Mouse (Mus musculus) stomach, embryonic 16.5 days (tissue): ENCODE measurements around the gene Igf2bp3. TPM values are rescaled to one million over a fixed set of nuclear protein-coding genes. Genes with fewer than 3 reads are reported as not detected.
A peak's percentile ranks its signal among the peaks of the same experiment; 100 is the strongest.

Experiments used
- ATAC-seq: fragments of 200-750 bp; cut with Nextera tagmentation; 2 replicates; pipeline ENCODE4 v1.8.0; 2017; ENCODE audit warnings: moderate number of reproducible peaks, moderate TSS enrichment; ENCODE audit not compliant: insufficient read depth, low FRiP score
- H3K27ac ChIP-seq: fragments of 300-500 bp; sonication (generic); 2 replicates; pipeline ENCODE4 v1.5.1; 2014; ENCODE audit warnings: low read length
- H3K27me3 ChIP-seq: fragments of 300-500 bp; sonication (generic); 2 replicates; pipeline ENCODE4 v1.6.1; 2014; ENCODE audit warnings: low read length, control low read depth, mixed read lengths; ENCODE audit not compliant: control insufficient read depth, insufficient read depth
- H3K36me3 ChIP-seq: fragments of 300-500 bp; sonication (generic); 2 replicates; pipeline ENCODE4 v1.6.1; 2014; ENCODE audit warnings: low read length; ENCODE audit not compliant: control insufficient read depth, insufficient read depth
- H3K4me1 ChIP-seq: fragments of 300-500 bp; sonication (generic); 2 replicates; pipeline ENCODE4 v1.6.1; 2014; ENCODE audit warnings: low read length, control low read depth, mixed read lengths; ENCODE audit not compliant: control insufficient read depth, insufficient read depth
- H3K4me2 ChIP-seq: fragments of 300-500 bp; sonication (generic); 2 replicates; pipeline ENCODE4 v1.6.1; 2014; ENCODE audit warnings: low read depth, low read length, mixed read lengths
- H3K4me3 ChIP-seq: fragments of 300-500 bp; sonication (generic); replicated peaks from 2 replicates; pipeline ENCODE4 v1.5.1; 2014; ENCODE audit warnings: mild to moderate bottlenecking, low read length
- H3K9ac ChIP-seq: fragments of 300-500 bp; sonication (generic); 2 replicates; pipeline ENCODE4 v1.6.1; 2014; ENCODE audit warnings: low read length
- H3K9me3 ChIP-seq: fragments of 300-500 bp; sonication (generic); replicated peaks from 2 replicates; pipeline ENCODE4 v1.6.1; 2016; ENCODE audit warnings: low read length, control low read depth; ENCODE audit not compliant: control insufficient read depth
- WGBS: fragments of 180-500 bp; shearing (Covaris S2); extraction: QIAGEN DNeasy Blood & Tissue Kit; methylation state at CpG from one replicate; pipeline ENCODE4 v1.1.7; 2014; 5-methylcytosine and 5-hydroxymethylcytosine counted together
- polyA plus RNA-seq: library from polyadenylated mRNA; unstranded; fragments of >200 nt; fragmentation: Nextera tagmentation; extraction: Ambion mirVana; gene quantifications from 2 replicates; pipeline ENCODE4 v1.2.1, GENCODE M21; 2015

Gene Igf2bp3
- polyA plus RNA-seq, 1 experiment from 2014 or later, result 53.6 TPM

DNA sequence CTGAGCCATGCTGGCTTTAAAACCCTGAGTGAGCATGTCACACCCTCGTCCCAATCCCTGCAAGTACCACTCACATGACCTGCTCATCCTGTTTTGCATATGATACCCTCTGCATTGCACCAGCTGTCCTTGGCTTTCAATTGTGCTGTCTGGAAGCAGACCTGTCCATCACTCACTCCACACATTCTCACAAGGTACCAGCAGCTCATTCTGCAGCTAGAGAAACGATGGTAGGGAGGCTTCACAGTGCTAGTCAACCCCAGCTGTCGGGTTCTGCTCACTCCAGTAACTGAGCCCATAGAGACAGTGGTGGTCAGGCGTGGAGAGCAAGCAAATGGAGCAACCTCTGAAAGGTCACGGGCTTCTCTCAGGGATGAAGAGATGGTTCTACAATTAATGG lies 73.6 kb downstream of the Igf2bp3 start:
- Histone ChIP-seq H3K4me1 (0 out of 2 replicates have a peak, but pooled peaks cover 11% of the 10 kb centered on the region), H3K27me3 (no peaks in the 10 kb centered on the region), H3K36me3 (no peaks in the 10 kb centered on the region), H3K27ac (no peak overlapping the region), H3K9me3 (no peaks in the 10 kb centered on the region), H3K9ac (no peak overlapping the region), H3K4me2 (no peak overlapping the region), H3K4me3 (no peak overlapping the region)
- WGBS, result 83% methylated on average over 5 of the region's 5 CpGs
- no peak for ATAC-seq

DNA sequence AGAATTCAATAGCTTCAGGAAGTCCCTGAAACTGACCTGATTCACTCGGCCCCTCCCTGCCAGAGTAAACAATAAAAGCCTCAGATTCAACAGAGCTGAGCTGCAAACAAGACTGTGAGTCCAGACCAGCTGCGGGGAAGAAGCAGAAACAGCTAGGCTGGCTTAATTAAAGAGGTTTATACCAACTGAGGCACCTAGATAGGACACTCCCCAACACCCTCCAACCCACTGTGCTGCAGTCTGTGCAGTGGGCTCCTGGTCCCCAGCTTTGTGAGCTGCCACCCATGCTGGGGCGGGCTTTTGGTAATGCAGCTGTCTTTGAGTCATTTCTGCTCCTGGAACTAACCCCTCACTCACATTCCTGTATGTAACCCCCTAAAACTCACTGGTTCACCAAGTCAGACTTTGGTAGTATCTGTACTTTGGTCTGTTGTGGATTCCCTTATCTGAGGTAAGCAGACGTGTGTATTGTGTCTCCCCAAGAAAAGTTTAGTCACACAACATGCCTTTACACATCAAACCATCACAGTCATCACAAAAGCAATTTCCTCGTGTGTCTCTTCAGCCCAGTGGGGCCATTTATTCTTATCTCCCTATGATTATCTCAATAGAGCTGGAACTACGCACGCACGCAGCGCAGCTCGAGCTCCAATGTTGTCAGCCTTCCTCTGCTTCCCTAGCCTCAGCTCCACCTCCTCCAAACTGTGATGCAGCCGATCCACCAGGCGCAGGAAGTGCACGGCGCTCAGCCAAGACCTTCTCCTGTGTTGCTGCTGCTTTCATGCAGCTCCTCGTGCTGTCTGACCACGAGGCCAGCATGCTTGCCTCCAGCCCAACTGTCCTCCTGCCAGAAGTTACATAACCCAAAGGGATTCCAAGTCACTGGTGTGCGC lies 76.4 kb downstream of the Igf2bp3 start:
- Histone ChIP-seq H3K9ac (no peak overlapping the region), H3K4me2 (no peak overlapping the region), H3K9me3 (no peaks in the 10 kb centered on the region), H3K27me3 (no peaks in the 10 kb centered on the region), H3K4me3 (no peak overlapping the region), H3K36me3 (no peaks in the 10 kb centered on the region), H3K4me1 (peaks cover 11% of the 10 kb centered on the region; the same call in 1 of the 2 replicates), H3K27ac (no peak overlapping the region)
- ATAC-seq, result no peak
- WGBS, result 74% methylated on average over 17 of the region's 17 CpGs

DNA sequence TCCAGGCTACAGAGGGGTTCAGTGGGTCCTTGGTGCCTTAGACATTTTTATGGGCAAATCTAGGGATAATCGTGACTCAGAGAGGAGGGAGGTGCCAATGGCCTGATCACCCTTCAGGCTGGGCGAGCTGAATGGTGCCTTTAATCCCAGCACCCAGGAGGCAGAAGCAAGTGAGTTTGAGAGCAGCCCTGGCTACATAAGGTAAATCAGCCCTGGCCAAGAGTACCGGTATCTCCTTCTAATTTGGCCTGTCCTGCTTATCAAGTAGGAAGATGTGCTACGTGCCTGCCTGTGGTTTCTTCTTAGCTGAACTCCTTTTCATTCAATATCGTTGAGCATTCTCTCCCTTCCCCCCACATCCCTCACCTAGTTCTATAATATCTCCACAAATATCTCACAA lies 78.0 kb downstream of the Igf2bp3 start:
- H3K4me3 ChIP-seq, result no peak overlapping the region
- H3K9ac ChIP-seq, result no peak overlapping the region
- no peak for ATAC-seq
- 71% methylated on average over 5 of the region's 5 CpGs for WGBS
- no peaks in the 10 kb centered on the region for H3K9me3 ChIP-seq
- H3K4me2 ChIP-seq, result no peak overlapping the region
- H3K27me3 ChIP-seq, result no peaks in the 10 kb centered on the region
- H3K36me3 ChIP-seq, result no peaks in the 10 kb centered on the region
- H3K4me1 ChIP-seq, result peaks cover 11% of the 10 kb centered on the region; the same call in 1 of the 2 replicates
- H3K27ac ChIP-seq, result no peak overlapping the region

DNA sequence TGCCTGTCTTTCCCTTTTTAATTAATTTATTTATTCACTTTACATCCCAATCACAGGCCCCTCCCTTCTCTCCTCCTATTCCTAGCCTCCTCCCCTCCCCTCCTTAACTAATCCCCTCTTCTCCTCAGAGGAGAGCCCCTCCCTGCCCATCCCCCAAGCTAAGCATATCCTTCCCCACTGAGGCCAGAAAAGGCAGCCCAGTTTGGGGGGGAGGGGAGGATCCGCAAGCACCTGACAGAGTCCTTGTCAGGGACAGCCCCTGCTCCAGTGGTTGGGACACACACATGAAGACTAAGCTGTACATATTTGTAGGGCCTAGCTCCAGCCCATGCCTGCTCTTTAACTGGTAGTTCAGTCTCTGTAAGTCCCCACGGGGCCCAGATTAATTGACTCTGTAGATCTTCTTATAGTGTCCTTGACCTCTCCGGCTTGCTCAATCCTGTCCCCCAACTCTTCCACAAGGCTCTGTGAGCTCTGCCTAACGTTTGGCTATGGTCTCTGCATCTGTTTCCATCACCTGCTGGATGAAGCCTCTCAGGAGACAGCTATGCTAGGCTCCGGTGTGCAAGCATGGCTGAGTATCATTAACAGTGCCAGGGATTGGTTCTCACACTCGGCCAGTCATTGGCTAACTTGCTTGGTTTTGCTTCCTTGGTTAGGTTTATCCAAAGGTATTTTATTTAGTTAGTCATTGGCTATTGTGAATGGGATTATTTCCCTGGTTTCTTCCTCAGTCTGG lies 82.2 kb downstream of the Igf2bp3 start:
- Histone ChIP-seq H3K4me3 (no peak overlapping the region), H3K9me3 (no peaks in the 10 kb centered on the region), H3K36me3 (no peaks in the 10 kb centered on the region), H3K4me1 (peaks cover 7% of the 10 kb centered on the region; the same call in 1 of the 2 replicates), H3K9ac (no peak overlapping the region), H3K27me3 (no peaks in the 10 kb centered on the region), H3K4me2 (no peak overlapping the region), H3K27ac (no peak overlapping the region)
- no peak for ATAC-seq
- WGBS, result 69% methylated on average over 6 of the region's 6 CpGs

DNA sequence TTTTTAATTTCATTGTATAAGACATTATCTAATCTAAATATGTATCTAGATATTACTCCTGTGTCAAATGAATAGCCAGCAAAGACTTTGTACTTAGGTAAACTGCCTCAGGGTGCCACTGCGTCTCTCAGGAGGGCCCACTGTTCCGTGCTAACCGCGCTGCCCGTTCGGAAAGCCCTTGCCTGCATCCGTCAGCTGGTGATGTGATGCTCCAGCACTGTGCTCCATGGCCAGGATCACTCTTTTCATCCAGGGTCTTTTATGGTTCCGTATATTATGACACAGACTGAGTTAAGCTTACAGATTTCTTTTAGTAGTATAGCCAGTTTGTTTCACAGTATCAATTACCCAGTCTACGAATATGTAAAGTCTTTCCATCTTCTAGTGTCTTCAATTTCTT lies 82.9 kb downstream of the Igf2bp3 start:
- WGBS, result 85% methylated on average over 9 of the region's 9 CpGs
- Histone ChIP-seq H3K27ac (no peak overlapping the region), H3K4me2 (no peak overlapping the region), H3K36me3 (no peaks in the 10 kb centered on the region), H3K9ac (no peak overlapping the region), H3K4me1 (peaks cover 7% of the 10 kb centered on the region; the same call in 1 of the 2 replicates), H3K4me3 (no peak overlapping the region), H3K27me3 (no peaks in the 10 kb centered on the region), H3K9me3 (no peaks in the 10 kb centered on the region)
- ATAC-seq, result no peak

DNA sequence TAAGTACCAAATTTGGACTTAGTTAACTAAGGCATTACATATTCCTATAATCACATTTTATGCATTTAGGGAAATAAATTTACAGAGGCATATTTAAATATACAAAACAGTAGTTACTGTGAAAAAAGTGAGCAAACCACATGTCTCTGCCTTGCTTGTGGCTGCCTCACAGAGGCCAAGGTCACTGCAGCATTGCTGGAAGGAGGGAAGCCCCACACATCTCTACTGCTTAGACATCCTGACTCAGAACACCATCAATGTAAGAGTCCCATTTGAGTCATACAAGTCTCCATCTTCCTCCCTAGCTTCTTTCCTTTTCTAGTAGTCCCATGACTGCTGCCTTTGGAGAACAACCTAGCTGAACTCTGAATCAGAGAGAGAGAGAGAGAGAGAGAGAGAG lies 84.4 kb downstream of the Igf2bp3 start:
- ATAC-seq, result no peak
- peaks cover 4% of the 10 kb centered on the region; the same call in 1 of the 2 replicates for H3K4me1 ChIP-seq
- no peaks in the 10 kb centered on the region for H3K9me3 ChIP-seq
- H3K36me3 ChIP-seq, result 0 out of 2 replicates have a peak, but pooled peaks cover under 1% of the 10 kb centered on the region
- H3K9ac ChIP-seq, result no peak overlapping the region
- no peak overlapping the region for H3K27ac ChIP-seq
- H3K27me3 ChIP-seq, result no peaks in the 10 kb centered on the region
- H3K4me3 ChIP-seq, result no peak overlapping the region
- no peak overlapping the region for H3K4me2 ChIP-seq

DNA sequence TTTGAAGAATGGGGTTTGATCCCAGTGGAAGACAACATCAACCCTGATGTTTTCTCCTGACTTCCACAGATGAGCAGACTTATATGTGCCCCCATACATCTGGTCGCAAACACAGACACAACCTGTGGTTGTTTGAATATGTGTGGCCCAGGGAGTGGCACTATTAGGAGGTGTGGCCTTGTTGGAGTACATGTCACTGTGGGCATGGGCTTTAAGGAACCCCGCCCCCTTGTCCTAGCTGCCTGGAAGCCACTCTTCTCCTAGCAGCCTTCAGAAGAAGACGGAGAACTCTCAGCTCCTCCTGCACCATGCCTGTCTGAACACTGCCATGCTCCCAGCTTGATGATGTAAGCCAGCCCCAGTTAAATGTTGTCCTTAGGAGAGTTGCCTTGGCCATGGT lies 94.4 kb downstream of the Igf2bp3 start:
- no peaks in the 10 kb centered on the region for H3K9me3 ChIP-seq
- H3K36me3 ChIP-seq, result 0 out of 2 replicates have a peak, but pooled peaks cover 5% of the 10 kb centered on the region
- peaks cover 13% of the 10 kb centered on the region for H3K4me1 ChIP-seq
- no peaks in the 10 kb centered on the region for H3K27me3 ChIP-seq
- H3K27ac ChIP-seq, result 0 out of 2 replicates have a peak overlapping the region, but pooled peaks have one; percentile 0
- H3K4me2 ChIP-seq, result no peak overlapping the region
- no peak for ATAC-seq
- H3K4me3 ChIP-seq, result no peak overlapping the region
- WGBS, result 88% methylated on average over 3 of the region's 3 CpGs
- no peak overlapping the region for H3K9ac ChIP-seq

DNA sequence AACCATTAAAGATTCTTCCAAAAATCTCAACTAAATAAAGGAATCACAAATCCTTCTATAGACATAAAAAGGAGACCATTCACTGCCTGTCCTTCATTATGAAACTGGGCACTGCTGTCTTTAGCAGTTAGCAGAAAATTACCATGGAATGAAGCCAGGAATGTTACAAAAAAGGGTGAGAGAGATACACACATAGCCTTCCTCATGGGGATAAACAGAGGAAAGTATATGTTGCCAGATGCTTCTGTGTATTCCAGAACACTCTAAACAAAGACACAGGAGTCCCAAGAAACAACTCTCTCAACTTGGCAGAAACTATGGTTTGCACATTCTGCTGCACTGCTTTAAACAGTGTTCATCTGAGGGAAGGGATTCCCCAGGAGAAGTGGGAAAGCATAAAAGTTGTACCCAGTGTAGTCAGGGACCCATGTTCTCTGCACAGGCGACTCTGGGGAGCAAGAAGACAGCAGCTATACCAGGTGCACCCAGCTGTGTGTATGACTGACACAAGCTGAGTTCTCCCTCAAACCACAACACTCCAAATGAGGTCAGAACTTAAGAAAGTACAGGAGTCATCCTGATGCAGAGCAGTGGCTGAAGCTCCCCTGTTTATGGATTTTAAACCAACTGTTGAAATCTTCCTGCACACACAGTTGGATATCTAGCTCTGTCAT lies 95.2 kb downstream of the Igf2bp3 start:
- Histone ChIP-seq H3K4me1 (peaks cover 13% of the 10 kb centered on the region), H3K9ac (no peak overlapping the region), H3K4me3 (no peak overlapping the region), H3K36me3 (0 out of 2 replicates have a peak, but pooled peaks cover 2% of the 10 kb centered on the region), H3K27ac (peak overlapping the region; percentile 0; the same call in 1 of the 2 replicates), H3K9me3 (no peaks in the 10 kb centered on the region), H3K27me3 (no peaks in the 10 kb centered on the region), H3K4me2 (no peak overlapping the region)
- 58% methylated on average over 1 of the region's 1 CpGs for WGBS
- ATAC-seq, result peak; percentile 58; the same call in 1 of the 2 replicates
